Mouse (Mus musculus) intestine, embryonic 16.5 days (tissue): ENCODE measurements around the gene Cox17. TPM values are rescaled to one million over a fixed set of nuclear protein-coding genes. Genes with fewer than 3 reads are reported as not detected.

Experiments used
- polyA plus RNA-seq: library from polyadenylated mRNA; unstranded; fragments of >200 nt; fragmentation: Nextera tagmentation; extraction: Ambion mirVana; gene quantifications from 2 replicates; pipeline ENCODE4 v1.2.1, GENCODE M21; 2015

Cox17 gene
- polyA plus RNA-seq, 1 experiment from 2014 or later = 223 TPM

Other genes with a start within 250 kb of the Cox17 start
- 17.4 and 17.9 TPM in 2 replicates for gene Nr1i2, start 52.2 kb upstream of the Cox17 start, polyA plus RNA-seq
- gene Maats1, start 4.8 kb upstream of the Cox17 start, polyA plus RNA-seq = 0.18 and 0.31 TPM in 2 replicates
- gene Gm21987, start within 50 bp of the Cox17 start, polyA plus RNA-seq = 0.54 and 1.6 TPM in 2 replicates
- 15.0 and 20.2 TPM in 2 replicates for gene Popdc2, start 15.2 kb downstream of the Cox17 start, polyA plus RNA-seq
- 1.3 and 1.9 TPM in 2 replicates for gene Pla1a, start 86.2 kb downstream of the Cox17 start, polyA plus RNA-seq
- gene Adprh, start 105.7 kb downstream of the Cox17 start, polyA plus RNA-seq = 85.1 and 88.9 TPM in 2 replicates
- gene Cd80, start 108.6 kb downstream of the Cox17 start, polyA plus RNA-seq = 0.18 and 0.27 TPM in 2 replicates
- gene Timmdc1, start 175.7 kb downstream of the Cox17 start, polyA plus RNA-seq = 22.6 and 23.6 TPM in 2 replicates
- gene Poglut1, start 203.3 kb downstream of the Cox17 start, polyA plus RNA-seq = 31.5 and 33.9 TPM in 2 replicates
- gene Tmem39a, start 211.7 kb downstream of the Cox17 start, polyA plus RNA-seq = 81.4 and 83.2 TPM in 2 replicates